Mouse (Mus musculus) thymus, postnatal 14 days (tissue): ENCODE measurements around the gene Cipc.

Source experiments
- DNase-seq: peaks from one replicate; pipeline ENCODE4 v3.0.0; 2021

The Cipc gene

GRCm38 (mm10) chr12:86961589-86962344, 14.9 kb downstream of the Cipc start:
- DNase-seq: no peak

DNA sequence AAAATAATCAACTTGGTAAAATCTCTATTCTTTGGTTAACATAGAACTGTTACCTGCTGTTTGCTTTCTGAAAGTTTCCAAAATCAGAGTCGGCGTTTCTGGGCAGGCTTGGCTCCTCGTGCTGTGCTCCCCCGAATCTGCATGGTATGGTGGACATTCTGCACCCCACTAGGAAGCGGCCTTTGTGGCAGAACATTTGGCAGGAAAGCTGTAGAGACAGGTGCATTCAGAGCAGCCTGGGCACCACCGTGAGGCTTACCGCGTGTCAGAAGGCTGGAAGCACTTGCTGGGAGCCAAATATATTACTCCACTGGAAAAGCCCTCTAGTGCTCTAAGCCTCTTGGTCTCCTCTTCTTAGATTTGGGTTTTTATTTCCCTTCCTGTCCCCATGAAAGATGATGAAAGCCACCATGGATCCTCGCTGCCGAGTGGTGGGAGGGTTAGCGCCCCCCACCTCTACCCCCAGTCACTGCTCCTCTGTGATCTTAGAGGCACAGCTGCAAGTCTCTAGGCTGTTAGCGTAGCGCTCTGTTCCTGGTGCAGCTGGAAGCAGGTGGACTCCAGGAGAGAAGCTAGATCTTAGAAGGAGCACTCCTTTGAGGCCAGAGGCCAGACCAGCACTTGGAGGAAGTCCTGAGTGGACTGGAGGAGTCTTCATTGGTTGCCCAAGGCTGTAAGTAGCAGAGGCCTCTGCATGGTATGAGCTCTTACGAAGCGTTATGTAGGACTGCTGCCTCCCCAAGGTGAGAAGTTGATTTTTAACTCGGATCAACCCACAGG, 17.6 kb downstream of the Cipc start:
- no peak for DNase-seq

DNA sequence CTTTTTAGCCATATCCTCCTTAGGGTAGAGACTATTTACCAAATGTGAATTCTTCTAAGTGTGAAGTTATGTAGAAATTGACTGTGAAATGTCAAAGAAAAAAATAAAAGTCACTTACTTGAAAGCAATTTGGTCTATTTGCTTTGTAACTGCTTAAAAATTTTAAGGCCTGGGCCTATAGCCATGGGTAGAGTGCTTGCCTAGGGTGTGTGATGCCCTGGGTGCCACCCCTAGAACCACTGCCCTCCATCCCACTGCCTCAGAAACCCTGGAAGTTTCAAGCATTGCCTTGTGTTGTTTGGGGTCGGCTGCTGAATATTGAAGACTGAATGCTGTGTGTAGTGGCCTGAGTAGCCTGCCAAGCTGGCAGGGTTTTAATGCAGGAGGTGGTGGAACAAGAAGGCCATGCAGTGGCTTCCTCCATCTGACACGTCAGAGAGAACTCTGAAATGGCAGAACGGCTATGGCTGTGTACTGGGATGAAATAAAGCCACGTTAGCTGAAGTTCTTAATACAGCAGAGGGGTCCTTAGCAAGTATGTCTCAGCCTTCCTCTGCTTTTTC, 18.5 kb downstream of the Cipc start:
- no peak for DNase-seq

DNA sequence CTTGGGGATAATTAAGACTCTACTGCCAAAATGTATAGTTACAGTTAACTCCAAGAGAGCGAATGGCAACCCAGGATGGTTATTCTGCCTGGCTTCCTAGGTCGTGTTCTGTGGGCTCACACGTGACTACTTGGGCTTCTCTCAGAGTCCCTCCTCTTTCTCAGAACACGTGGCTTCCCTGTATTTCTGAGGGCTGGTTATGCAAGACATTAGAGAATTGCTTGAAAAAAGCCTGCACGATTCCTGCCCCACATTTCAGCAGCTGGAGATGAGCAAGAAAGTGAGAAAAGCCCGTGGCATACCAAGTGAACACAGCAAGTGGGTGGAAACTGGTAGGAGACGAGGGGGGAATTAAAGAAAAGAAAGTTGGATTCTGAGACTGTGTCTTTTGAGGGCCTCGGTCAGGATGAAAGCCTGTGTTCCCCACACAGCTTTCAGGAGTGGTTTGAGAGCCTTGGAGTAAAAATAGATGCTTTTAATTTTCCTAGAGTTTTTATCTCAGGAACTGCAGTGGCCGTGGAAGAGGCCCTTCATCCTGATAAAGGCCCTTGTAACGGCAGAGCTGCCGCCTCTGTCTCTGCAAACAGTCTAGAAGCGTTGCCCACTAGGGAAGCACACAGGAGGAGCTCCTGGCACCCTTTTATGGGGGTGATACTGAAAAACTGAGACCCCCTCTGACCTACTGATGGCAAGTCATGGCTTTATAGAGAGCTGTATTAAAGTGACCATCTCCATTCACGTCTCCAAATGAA, 21.8 kb downstream of the Cipc start:
- DNase-seq: no peak

DNA sequence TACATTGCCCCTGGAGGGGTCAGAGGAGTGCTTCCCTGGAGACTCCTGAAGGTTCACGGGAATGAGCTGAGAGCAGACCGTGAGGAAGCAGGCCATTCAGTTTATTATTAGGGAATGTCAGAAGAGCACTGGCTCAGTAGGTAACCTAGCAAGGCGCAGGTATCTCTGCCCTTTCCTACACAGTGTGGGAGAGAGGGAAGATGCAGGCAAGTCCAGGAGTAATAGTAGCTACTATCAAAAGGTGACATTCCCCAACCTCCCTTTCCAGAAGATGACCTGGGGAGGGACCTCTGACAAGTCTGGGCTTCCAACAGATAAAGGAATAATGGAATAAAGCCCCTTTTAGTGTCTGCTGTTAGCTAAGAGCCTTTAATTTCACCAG, 22.4 kb downstream of the Cipc start:
- no peak for DNase-seq

DNA sequence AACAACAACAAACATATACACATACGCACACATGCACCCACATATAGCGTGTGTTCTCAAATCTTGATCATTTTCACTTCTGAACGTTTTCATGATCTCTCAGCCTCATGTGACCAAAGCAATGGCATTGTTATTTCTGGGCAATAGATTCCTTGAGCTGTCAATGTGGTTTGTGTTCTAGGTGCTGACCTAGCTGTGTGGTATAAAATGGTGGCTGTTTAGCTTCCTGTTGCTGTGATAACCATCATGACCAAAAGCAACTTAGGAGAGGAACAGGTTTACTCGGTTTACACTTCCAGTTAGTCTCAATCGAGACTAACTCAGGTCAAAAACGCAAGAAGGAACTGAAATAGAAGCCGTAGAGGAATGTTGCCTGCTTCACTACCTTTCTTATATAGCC, 24.2 kb downstream of the Cipc start:
- DNase-seq: no peak

GRCm38 (mm10) chr12:86973216-86973615, 26.4 kb downstream of the Cipc start:
- DNase-seq: no peak

- DNase-seq: no peak
These were observed 26.9 kb downstream of the Cipc start for GRCm38 (mm10) chr12:86973706-86974105.

DNA sequence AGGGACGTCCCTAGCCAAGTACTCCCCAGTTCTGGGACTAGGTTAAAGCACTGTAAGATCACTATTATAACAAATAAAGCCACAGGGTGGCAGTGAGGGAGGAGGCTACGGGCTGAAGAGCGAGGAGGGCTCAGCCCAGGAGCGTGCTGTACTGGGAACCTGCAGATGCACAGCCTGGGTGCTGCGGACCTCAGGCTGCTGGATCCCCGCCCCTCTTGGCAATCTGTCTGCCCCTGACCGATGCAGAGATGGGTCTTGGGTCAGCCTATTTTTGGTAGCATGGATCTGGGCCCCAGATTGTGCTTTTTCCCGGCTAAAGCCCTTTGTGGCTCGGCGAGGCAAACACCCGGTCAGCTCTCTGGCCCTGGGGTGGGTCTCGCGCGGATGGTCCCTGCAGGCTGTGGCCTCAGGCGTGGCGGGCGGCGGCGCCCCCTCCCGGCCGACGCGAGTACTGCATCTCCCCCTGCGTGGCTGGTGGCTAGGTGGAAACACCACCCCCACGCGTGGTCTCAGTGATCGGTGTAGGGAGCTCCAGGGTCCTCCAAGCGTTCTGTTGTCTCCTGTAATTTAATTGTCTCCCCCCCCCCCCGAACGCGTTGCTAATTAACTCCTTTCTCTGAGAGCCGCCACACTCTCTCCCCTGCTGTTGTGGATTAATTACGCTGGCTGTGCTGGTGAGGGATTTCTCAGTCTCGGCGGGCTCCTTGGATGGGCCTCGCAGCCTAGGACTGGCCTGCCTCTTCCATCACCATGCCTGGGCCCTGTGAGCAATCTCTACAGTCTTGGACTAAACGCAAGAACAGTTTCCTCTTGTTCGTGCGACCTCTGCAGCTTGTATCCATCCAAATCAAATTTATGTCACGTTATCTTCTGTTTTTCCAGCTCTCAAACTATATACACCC, 27.8 kb downstream of the Cipc start:
- peak; percentile 77 for DNase-seq

DNA sequence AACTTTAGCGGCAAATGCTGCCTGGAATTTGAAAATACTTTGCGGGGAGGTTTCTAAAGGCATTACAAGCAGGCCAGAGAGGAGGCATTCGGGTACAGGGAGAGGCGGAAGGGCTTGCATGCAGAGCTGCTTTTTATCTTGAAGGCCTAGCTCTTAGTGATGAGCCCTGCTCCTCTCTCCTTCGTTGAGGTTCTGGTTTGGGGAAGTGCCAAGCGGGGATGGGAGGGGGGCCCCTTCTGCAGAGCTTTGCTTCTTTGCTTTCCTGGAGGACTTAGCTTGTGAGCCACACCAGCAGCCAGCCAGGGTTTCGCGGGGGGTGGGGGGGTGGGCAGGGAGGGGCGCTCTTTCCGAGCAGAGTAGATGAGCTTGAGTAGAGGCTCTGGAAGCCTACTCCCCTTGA, 28.9 kb downstream of the Cipc start:
- DNase-seq: no peak

DNA sequence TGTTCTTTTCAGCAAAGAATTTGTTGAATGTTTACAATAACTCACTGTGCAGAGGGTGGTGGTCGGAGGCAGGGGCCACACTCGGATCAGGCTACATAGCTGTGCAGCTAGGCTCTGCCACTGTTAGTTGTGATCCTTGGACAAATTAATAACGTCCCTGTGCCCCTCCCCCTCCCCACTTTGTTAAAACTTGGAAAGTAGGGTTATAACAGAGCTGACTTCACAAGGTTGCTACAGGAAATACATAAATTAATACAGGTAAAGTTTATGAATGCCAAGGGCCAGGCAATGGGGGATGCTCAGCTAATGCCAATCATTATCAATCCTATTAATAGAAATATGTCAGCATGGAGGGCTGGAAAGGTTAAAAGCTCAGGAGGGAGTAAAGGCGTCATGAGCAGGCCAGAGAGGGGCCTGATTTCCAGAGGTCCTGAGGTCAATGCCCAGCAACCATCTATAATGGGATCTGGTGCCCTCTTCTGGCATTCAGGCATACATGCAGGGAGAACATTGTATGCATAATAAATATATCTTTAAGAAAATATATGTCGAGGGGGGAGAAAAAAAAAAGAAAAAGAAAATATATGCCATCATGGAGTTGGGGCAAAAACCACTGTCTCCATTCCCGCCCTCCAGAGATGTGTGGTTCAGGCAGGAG, 29.8 kb downstream of the Cipc start:
- DNase-seq: no peak

GRCm38 (mm10) chr12:86977833-86978232, 31.0 kb downstream of the Cipc start:
- no peak for DNase-seq

- DNase-seq: no peak
These were observed 34.3 kb downstream of the Cipc start for GRCm38 (mm10) chr12:86981180-86981579.

DNA sequence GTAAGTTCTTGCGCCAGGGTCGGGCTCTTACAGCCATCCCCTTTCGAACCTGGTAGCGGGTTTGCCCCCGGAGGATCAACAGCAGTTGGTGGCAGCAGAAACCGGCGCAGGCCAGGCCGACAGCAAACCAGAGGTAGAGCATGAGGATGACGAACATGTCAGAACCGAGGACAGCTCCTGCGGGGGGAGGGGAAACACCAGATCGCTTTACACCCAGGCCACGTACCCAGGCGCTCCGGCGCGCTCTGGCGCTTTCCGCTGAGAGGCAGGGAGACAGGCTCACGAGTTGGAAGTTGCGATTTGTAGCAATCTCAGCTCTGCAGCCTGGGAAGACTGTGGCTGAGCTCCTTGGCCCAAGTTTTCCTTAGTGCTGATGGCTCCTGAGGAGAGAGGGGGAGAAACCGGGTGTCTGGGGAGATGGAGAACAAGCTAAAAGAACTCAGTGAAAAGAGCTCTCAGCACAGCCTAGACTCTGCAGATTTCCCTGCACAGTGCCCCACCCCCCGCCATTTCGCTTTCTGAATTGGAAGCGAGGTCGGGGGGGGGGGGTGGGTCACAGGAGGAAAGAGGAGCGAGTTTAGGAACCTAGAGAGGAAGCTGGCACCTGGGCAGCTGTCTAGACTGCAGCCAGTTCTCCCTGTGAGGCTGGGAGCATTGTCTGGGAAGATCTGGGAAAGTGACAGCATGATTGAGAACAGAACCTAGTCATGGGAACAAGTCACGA, 36.8 kb downstream of the Cipc start:
- peak; percentile 52 for DNase-seq

GRCm38 (mm10) chr12:86984194-86984555, 37.3 kb downstream of the Cipc start:
- DNase-seq: peak; percentile 14

GRCm38 (mm10) chr12:86986562-86986961, 39.7 kb downstream of the Cipc start:
- DNase-seq: no peak

- DNase-seq: no peak
These were observed 41.4 kb downstream of the Cipc start for GRCm38 (mm10) chr12:86988227-86988626.

- no peak for DNase-seq
These were observed 42.5 kb downstream of the Cipc start for GRCm38 (mm10) chr12:86989378-86989777.

GRCm38 (mm10) chr12:86989890-86990754, 43.3 kb downstream of the Cipc start, which contains the start of gene Zdhhc22:
Gene Zdhhc22, minus strand, starts transcription at chr12:86990430.
- DNase-seq: peak; percentile 7

DNA sequence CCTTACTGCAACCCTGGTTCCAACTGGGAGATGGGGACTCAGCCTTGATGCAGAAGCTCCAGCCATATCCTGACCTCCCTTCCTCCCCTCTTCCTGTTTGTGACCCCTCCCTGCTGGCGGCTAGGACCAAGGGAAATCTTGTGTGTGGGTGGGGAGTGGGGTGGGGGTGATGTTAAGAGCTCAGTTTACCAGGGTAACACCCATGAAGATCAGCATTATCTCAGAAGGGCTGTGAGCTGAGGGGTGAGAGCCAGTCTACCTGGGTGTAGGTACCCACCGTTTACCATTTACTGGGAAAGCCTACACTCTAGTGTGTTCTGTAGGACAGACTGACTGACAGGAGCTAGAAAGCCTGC, 43.9 kb downstream of the Cipc start:
- DNase-seq: no peak
